Mouse (Mus musculus): ENCODE results near the gene Wars. TPM values are rescaled to one million over a fixed set of nuclear protein-coding genes. Genes with fewer than 3 reads are reported as not detected.

Gene Wars
- total and polyA plus RNA-seq, 2 experiments from 2014 or later, result 92.4 to 123 TPM

DNA sequence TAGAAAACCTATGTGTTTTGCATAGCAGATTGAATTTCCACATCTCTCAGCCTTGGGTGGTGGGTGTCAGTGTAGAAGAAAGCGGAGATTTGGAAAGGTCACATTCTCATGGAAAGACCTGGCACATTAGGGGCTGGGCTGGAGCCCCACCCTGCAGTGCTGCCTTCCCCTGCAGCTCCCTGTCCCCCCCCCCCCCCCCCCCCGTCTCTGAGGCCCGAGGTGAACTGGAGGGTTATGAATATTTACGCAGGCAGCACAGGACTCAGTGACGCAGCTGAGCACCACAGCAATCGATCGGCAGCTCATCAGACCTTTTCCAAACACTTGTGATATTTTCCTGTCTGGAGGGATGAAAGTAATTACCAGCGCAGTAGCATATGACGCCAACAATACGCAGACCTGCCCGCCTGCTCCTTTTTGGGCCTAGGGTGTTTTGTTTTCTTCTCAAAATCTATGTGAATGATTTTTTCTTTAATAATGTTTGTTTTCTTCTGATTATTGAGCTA lies 32.7 kb upstream of the Wars start:
- no peaks in the 10 kb centered on the region for H3K36me3 ChIP-seq (ENCODE audit: insufficient read depth, low read length)
- H3K4me1 ChIP-seq (ENCODE audit: insufficient read depth, low read length), result 0 out of 2 replicates have a peak, but pooled peaks cover 2% of the 10 kb centered on the region
- H3K9me3 ChIP-seq (ENCODE audit: low read length), result no peaks in the 10 kb centered on the region
- H3K27ac ChIP-seq, result no peak overlapping the region
- no peak overlapping the region for H3K4me3 ChIP-seq (ENCODE audit: low read length)
- no peak overlapping the region for H3K4me2 ChIP-seq (ENCODE audit: low read depth, low read length)
- 47% methylated on average over 9 of the region's 11 CpGs for WGBS
- TF ChIP-seq CTCF (IDR thresholded peaks at IDR 0.05; ENCODE audit: low read depth), result no peak
- H3K27me3 ChIP-seq (ENCODE audit: insufficient read depth, low read length), result no peaks in the 10 kb centered on the region
- no peak for DNase-seq (ENCODE audit: low spot score)
- no peak overlapping the region for H3K9ac ChIP-seq (replicated peaks; ENCODE audit: low read length)
- ATAC-seq, result no peak

DNA sequence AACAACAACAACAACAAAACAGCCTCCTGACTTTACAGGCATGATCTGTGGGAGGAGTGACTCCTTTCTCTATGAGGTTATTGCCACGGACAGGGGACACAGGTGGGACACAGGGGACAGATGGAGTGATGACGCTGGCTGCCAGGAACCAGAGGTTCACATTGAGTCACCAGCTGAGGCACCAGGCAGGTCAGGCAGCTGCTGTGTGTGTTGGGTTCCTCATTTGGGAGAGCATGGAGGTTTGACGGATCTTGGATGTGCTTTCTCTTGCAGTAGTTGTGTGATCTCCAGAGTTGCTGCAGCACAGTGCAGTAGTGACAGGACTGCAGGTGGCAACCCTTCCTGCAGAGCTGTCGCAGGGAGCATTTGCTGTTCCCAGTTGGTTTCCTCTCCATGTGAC lies 24.8 kb upstream of the Wars start:
- Histone ChIP-seq H3K4me3 (ENCODE audit: low read length) (no peak overlapping the region), H3K27me3 (ENCODE audit: insufficient read depth, low read length) (no peaks in the 10 kb centered on the region), H3K27ac (no peak overlapping the region), H3K9me3 (ENCODE audit: low read length) (no peaks in the 10 kb centered on the region), H3K4me2 (ENCODE audit: low read depth, low read length) (no peak overlapping the region), H3K36me3 (ENCODE audit: insufficient read depth, low read length) (no peaks in the 10 kb centered on the region), H3K9ac (replicated peaks; ENCODE audit: low read length) (no peak overlapping the region), H3K4me1 (ENCODE audit: insufficient read depth, low read length) (peaks cover 19% of the 10 kb centered on the region)
- no peak for DNase-seq (ENCODE audit: low spot score)
- ATAC-seq, result no peak
- TF ChIP-seq CTCF (IDR thresholded peaks at IDR 0.05; ENCODE audit: low read depth), result no peak
- 44% methylated on average over 4 of the region's 4 CpGs for WGBS

DNA sequence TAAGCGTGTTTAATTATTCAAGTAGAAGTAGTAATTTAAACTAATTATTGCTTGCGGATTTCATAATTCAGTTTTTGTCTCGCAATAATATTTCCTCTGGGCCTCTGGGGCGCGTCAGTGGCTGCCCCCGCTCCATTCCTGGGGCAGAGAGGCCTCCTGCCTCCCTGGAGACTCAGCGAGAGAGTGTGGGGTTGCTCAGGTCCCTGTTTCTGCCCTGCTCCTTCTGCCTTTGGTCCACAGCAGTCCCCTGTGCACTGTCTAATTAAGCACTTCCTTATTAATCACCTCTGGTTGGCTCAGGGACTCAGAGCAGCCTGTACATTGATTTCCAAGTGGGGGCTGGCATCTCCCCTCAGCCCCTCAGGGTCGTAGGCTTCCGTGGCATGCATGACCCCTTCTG lies 23.5 kb upstream of the Wars start:
- Histone ChIP-seq H3K9ac (replicated peaks; ENCODE audit: low read length) (no peak overlapping the region), H3K4me2 (ENCODE audit: low read depth, low read length) (no peak overlapping the region), H3K9me3 (ENCODE audit: low read length) (no peaks in the 10 kb centered on the region), H3K4me1 (ENCODE audit: insufficient read depth, low read length) (peaks cover 23% of the 10 kb centered on the region), H3K4me3 (ENCODE audit: low read length) (no peak overlapping the region), H3K36me3 (ENCODE audit: insufficient read depth, low read length) (no peaks in the 10 kb centered on the region), H3K27ac (no peak overlapping the region), H3K27me3 (ENCODE audit: insufficient read depth, low read length) (no peaks in the 10 kb centered on the region)
- ATAC-seq, result no peak
- TF ChIP-seq CTCF (IDR thresholded peaks at IDR 0.05; ENCODE audit: low read depth), result no peak
- WGBS, result 28% methylated on average over 9 of the region's 9 CpGs
- DNase-seq (ENCODE audit: low spot score), result no peak

GRCm38 (mm10) chr12:108916447-108917042 lies 22.6 kb upstream of the Wars start:
- H3K4me3 ChIP-seq (ENCODE audit: low read length), result no peak overlapping the region
- peaks cover 23% of the 10 kb centered on the region for H3K4me1 ChIP-seq (ENCODE audit: insufficient read depth, low read length)
- no peaks in the 10 kb centered on the region for H3K27me3 ChIP-seq (ENCODE audit: insufficient read depth, low read length)
- no peaks in the 10 kb centered on the region for H3K9me3 ChIP-seq (ENCODE audit: low read length)
- H3K36me3 ChIP-seq (ENCODE audit: insufficient read depth, low read length), result no peaks in the 10 kb centered on the region
- ATAC-seq (peak; percentile 46), DNase-seq (ENCODE audit: low spot score) (peak; percentile 73)
- 26% methylated on average over 7 of the region's 7 CpGs for WGBS
- H3K27ac ChIP-seq, result no peak overlapping the region
- no peak overlapping the region for H3K9ac ChIP-seq (replicated peaks; ENCODE audit: low read length)
- peak; percentile 13; the same call in 1 of the 2 replicates for TF ChIP-seq CTCF (IDR thresholded peaks at IDR 0.05; ENCODE audit: low read depth)
- no peak overlapping the region for H3K4me2 ChIP-seq (ENCODE audit: low read depth, low read length)

DNA sequence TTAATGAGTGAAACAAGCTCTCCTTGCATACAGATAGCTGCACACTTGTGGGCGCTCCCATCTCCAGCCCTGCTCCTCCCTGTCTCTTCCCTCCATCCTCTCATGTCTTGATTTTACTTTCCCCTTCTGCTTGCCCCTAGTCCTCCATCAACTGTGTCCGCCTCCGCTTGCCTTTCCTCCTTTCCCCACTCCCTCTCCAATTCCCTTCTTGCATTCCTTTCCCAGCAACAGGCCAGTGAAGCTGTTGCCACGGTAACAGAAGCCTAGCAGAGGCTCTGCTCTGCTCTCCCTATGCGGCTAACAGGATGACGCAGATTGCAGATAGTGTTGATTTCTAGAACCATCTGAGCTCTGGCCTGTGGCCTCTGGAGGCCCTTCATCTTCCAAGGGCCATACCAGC lies 21.9 kb upstream of the Wars start:
- Histone ChIP-seq H3K27me3 (ENCODE audit: insufficient read depth, low read length) (no peaks in the 10 kb centered on the region), H3K9me3 (ENCODE audit: low read length) (no peaks in the 10 kb centered on the region), H3K27ac (no peak overlapping the region), H3K9ac (replicated peaks; ENCODE audit: low read length) (no peak overlapping the region), H3K4me1 (ENCODE audit: insufficient read depth, low read length) (peaks cover 23% of the 10 kb centered on the region), H3K4me3 (ENCODE audit: low read length) (no peak overlapping the region), H3K36me3 (ENCODE audit: insufficient read depth, low read length) (no peaks in the 10 kb centered on the region), H3K4me2 (ENCODE audit: low read depth, low read length) (no peak overlapping the region)
- ATAC-seq, result peak; percentile 83
- TF ChIP-seq CTCF (IDR thresholded peaks at IDR 0.05; ENCODE audit: low read depth), result no peak
- whole genome bisulfite sequencing, result 5% methylated on average over 6 of the region's 6 CpGs
- peak; percentile 83 for DNase-seq (ENCODE audit: low spot score)

GRCm38 (mm10) chr12:108914709-108915340 lies 20.9 kb upstream of the Wars start:
- no peak for TF ChIP-seq CTCF (IDR thresholded peaks at IDR 0.05; ENCODE audit: low read depth)
- no peak for ATAC-seq
- H3K4me1 ChIP-seq (ENCODE audit: insufficient read depth, low read length), result peaks cover 23% of the 10 kb centered on the region

DNA sequence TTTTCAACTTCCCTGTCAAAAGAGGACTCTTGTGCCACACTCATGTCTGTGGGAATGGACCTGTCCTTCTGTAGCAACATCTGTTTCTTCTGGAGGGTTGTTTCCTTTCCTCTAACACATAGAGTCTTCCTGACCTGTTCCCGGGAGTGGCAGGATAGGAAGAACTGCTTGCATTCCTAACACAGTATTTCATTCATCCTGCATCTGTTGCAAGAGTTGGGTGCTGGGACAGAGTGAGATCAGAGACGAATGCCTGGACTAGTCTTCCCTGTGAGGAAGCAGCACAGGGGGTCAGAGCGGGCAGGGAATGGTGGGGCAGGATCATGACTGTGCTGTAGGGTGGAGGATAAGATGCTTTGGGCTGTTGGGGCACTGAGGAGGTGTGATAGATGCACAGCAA lies 20.2 kb upstream of the Wars start:
- no peak for TF ChIP-seq CTCF (IDR thresholded peaks at IDR 0.05; ENCODE audit: low read depth)
- Histone ChIP-seq H3K4me3 (ENCODE audit: low read length) (no peak overlapping the region), H3K27me3 (ENCODE audit: insufficient read depth, low read length) (no peaks in the 10 kb centered on the region), H3K9ac (replicated peaks; ENCODE audit: low read length) (no peak overlapping the region), H3K27ac (no peak overlapping the region), H3K4me2 (ENCODE audit: low read depth, low read length) (no peak overlapping the region), H3K4me1 (ENCODE audit: insufficient read depth, low read length) (peaks cover 23% of the 10 kb centered on the region), H3K9me3 (ENCODE audit: low read length) (no peaks in the 10 kb centered on the region), H3K36me3 (ENCODE audit: insufficient read depth, low read length) (no peaks in the 10 kb centered on the region)
- DNase-seq (ENCODE audit: low spot score), result no peak
- no peak for ATAC-seq
- 42% methylated on average over 3 of the region's 3 CpGs for WGBS

More at GRCm38 (mm10) chr12:108914709-108915340, 20.9 kb upstream of the Wars start:
- H3K27ac ChIP-seq, result no peak overlapping the region
- no peaks in the 10 kb centered on the region for H3K36me3 ChIP-seq (ENCODE audit: insufficient read depth, low read length)
- H3K4me3 ChIP-seq (ENCODE audit: low read length), result no peak overlapping the region
- H3K27me3 ChIP-seq (ENCODE audit: insufficient read depth, low read length), result no peaks in the 10 kb centered on the region
- no peak overlapping the region for H3K4me2 ChIP-seq (ENCODE audit: low read depth, low read length)
- H3K9ac ChIP-seq (replicated peaks; ENCODE audit: low read length), result no peak overlapping the region
- H3K9me3 ChIP-seq (ENCODE audit: low read length), result no peaks in the 10 kb centered on the region
- DNase-seq (ENCODE audit: low spot score), result no peak
- 52% methylated on average over 12 of the region's 12 CpGs for WGBS

Data from hindbrain, postnatal 0 days (tissue).